Mouse (Mus musculus): ENCODE results near the gene Acp7. TPM values are rescaled to one million over a fixed set of nuclear protein-coding genes. Genes with fewer than 3 reads are reported as not detected.
"Not testable (repeated sequence)": the region's sequence is repeated elsewhere in the genome, so short reads cannot be mapped to it uniquely, and the experiment has no call there.

Gene Acp7
- polyA plus RNA-seq (2015; fragmentation: Nextera tagmentation; extraction: Ambion mirVana) = 1.3 and 1.9 TPM in 2 replicates

DNA sequence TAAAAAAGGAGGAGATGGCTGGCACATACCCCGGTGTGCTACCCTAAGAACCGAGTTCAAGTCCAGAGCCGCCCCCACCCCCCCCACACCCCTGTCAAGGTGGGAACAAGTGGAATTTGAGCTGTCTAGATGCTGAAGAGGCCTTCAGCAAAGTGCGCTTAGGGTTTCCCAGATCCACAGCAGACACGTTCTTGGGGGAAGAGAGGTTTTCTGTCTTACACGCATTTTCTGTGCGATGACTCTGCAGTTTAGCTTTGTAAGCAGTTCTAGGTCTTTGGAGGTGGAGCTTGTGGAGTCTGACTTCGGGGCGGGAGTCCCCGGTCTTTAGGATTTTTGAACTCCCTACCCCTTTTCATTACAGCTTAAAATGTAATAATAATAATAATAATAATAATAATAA lies at the start of gene Acp7:
Gene Acp7, minus strand, starts transcription at position 260 of the 400 bp plus-strand sequence.
- Histone ChIP-seq H3K27me3 (peaks cover 32% of the 10 kb centered on the region), H3K9me3 (replicated peaks) (no peaks in the 10 kb centered on the region), H3K36me3 (no peaks in the 10 kb centered on the region), H3K4me2 (replicated peaks) (peak within 1 kb of the TSS; percentile 36), H3K4me3 (replicated peaks) (peak within 1 kb of the TSS; percentile 20), H3K27ac (replicated peaks) (no peak within 1 kb of the TSS), H3K4me1 (peaks cover 12% of the 10 kb centered on the region), H3K9ac (no peak within 1 kb of the TSS)
- no peak for ATAC-seq (ENCODE audit: insufficient number of reproducible peaks, low FRiP score, low TSS enrichment, low read depth)
- WGBS = 23% methylated on average over 10 of the region's 10 CpGs

DNA sequence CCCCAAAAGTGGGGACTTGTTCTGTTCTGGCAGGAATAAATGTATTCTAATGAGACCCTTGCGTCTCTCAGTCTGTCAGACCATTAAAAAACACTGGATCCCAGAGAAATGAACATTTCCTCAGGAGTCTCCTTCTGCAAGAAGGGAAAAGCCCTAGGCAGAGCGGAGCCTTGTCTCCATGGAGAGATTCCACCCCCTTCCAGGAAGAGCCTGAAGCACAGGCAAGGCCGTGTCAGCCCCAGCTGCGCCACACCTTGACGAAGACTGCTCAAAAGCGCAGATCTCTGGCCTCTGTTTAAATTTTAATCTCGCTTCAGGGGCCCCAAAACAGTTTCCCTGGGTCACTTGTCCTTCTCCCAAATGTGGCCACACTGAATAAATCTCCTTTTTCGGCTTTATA lies 46.5 kb upstream of the Acp7 start:
- WGBS = 86% methylated on average over 8 of the region's 8 CpGs
- ATAC-seq (ENCODE audit: insufficient number of reproducible peaks, low FRiP score, low TSS enrichment, low read depth) = no peak

GRCm38 (mm10) chr7:28676811-28677541 lies 45.8 kb upstream of the Acp7 start:
- H3K4me1 ChIP-seq = no peaks in the 10 kb centered on the region
- no peak overlapping the region for H3K4me2 ChIP-seq (replicated peaks)
- H3K27ac ChIP-seq (replicated peaks) = no peak overlapping the region
- H3K36me3 ChIP-seq = no peaks in the 10 kb centered on the region
- H3K9me3 ChIP-seq (replicated peaks) = no peaks in the 10 kb centered on the region
- no peak overlapping the region for H3K9ac ChIP-seq
- no peak overlapping the region for H3K4me3 ChIP-seq (replicated peaks)
- no peaks in the 10 kb centered on the region for H3K27me3 ChIP-seq
- WGBS = 72% methylated on average over 13 of the region's 13 CpGs
- no peak for ATAC-seq (ENCODE audit: insufficient number of reproducible peaks, low FRiP score, low TSS enrichment, low read depth)

More for the DNA sequence above, 46.5 kb upstream of the Acp7 start:
- H3K27ac ChIP-seq (replicated peaks) = no peak overlapping the region
- no peak overlapping the region for H3K4me3 ChIP-seq (replicated peaks)
- no peaks in the 10 kb centered on the region for H3K36me3 ChIP-seq
- no peaks in the 10 kb centered on the region for H3K4me1 ChIP-seq
- no peak overlapping the region for H3K4me2 ChIP-seq (replicated peaks)
- H3K9ac ChIP-seq = no peak overlapping the region
- H3K27me3 ChIP-seq = no peaks in the 10 kb centered on the region
- no peaks in the 10 kb centered on the region for H3K9me3 ChIP-seq (replicated peaks)

GRCm38 (mm10) chr7:28675746-28676145 lies 44.6 kb upstream of the Acp7 start:
- WGBS = 42% methylated on average over 11 of the region's 11 CpGs
- Histone ChIP-seq H3K4me2 (replicated peaks) (no peak overlapping the region), H3K4me1 (no peaks in the 10 kb centered on the region), H3K9ac (no peak overlapping the region), H3K9me3 (replicated peaks) (no peaks in the 10 kb centered on the region), H3K27ac (replicated peaks) (no peak overlapping the region), H3K36me3 (no peaks in the 10 kb centered on the region), H3K27me3 (no peaks in the 10 kb centered on the region), H3K4me3 (replicated peaks) (no peak overlapping the region)
- ATAC-seq (ENCODE audit: insufficient number of reproducible peaks, low FRiP score, low TSS enrichment, low read depth) = no peak

DNA sequence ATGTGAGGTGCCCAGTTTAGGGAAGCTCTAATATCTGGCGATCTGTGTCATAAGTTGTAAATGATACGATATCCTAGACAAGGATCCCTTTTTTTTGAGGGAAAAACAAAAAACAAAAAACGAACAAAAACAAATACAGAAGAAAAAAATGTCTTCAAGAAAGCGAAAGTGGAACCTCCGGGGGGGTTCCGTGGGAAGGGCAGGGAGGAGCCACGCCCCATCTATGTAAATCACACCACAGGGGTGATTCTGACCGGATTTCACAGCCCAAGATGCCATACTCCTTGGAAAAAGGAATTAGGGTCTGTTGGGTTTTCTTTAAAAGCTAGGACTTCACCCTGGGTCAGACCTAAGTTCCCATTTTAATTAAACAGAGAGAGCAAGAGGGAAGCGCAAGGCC lies 43.9 kb upstream of the Acp7 start:
- no peaks in the 10 kb centered on the region for H3K27me3 ChIP-seq
- 75% methylated on average over 9 of the region's 9 CpGs for WGBS
- ATAC-seq (ENCODE audit: insufficient number of reproducible peaks, low FRiP score, low TSS enrichment, low read depth) = no peak
- no peaks in the 10 kb centered on the region for H3K9me3 ChIP-seq (replicated peaks)
- H3K4me3 ChIP-seq (replicated peaks) = no peak overlapping the region
- H3K27ac ChIP-seq (replicated peaks) = no peak overlapping the region
- H3K4me1 ChIP-seq = no peaks in the 10 kb centered on the region
- no peak overlapping the region for H3K4me2 ChIP-seq (replicated peaks)
- no peaks in the 10 kb centered on the region for H3K36me3 ChIP-seq
- no peak overlapping the region for H3K9ac ChIP-seq

GRCm38 (mm10) chr7:28672786-28673185 lies 41.7 kb upstream of the Acp7 start:
- not testable (repeated sequence) for H3K4me1 ChIP-seq; H3K9ac ChIP-seq; H3K27ac ChIP-seq (replicated peaks); H3K36me3 ChIP-seq; ATAC-seq (ENCODE audit: insufficient number of reproducible peaks, low FRiP score, low TSS enrichment, low read depth); H3K4me2 ChIP-seq (replicated peaks); H3K27me3 ChIP-seq; H3K9me3 ChIP-seq (replicated peaks); H3K4me3 ChIP-seq (replicated peaks)
- 77% methylated on average over 5 of the region's 5 CpGs for WGBS

- H3K36me3 ChIP-seq = no peaks in the 10 kb centered on the region
- 85% methylated on average over 5 of the region's 5 CpGs for WGBS
- no peaks in the 10 kb centered on the region for H3K9me3 ChIP-seq (replicated peaks)
These were observed 41.1 kb upstream of the Acp7 start for GRCm38 (mm10) chr7:28672276-28672675.

GRCm38 (mm10) chr7:28671172-28671571 lies 40.0 kb upstream of the Acp7 start:
- Histone ChIP-seq H3K4me3 (replicated peaks) (no peak overlapping the region), H3K36me3 (no peaks in the 10 kb centered on the region), H3K4me1 (peaks cover 2% of the 10 kb centered on the region), H3K4me2 (replicated peaks) (no peak overlapping the region), H3K27ac (replicated peaks) (no peak overlapping the region), H3K9ac (no peak overlapping the region), H3K9me3 (replicated peaks) (no peaks in the 10 kb centered on the region), H3K27me3 (no peaks in the 10 kb centered on the region)
- 26% methylated on average over 4 of the region's 4 CpGs for WGBS
- no peak for ATAC-seq (ENCODE audit: insufficient number of reproducible peaks, low FRiP score, low TSS enrichment, low read depth)

More at GRCm38 (mm10) chr7:28672276-28672675, 41.1 kb upstream of the Acp7 start:
- H3K4me2 ChIP-seq (replicated peaks) = no peak overlapping the region
- H3K27me3 ChIP-seq = no peaks in the 10 kb centered on the region
- H3K9ac ChIP-seq = no peak overlapping the region
- no peak overlapping the region for H3K27ac ChIP-seq (replicated peaks)
- no peaks in the 10 kb centered on the region for H3K4me1 ChIP-seq
- ATAC-seq (ENCODE audit: insufficient number of reproducible peaks, low FRiP score, low TSS enrichment, low read depth) = no peak
- no peak overlapping the region for H3K4me3 ChIP-seq (replicated peaks)

DNA sequence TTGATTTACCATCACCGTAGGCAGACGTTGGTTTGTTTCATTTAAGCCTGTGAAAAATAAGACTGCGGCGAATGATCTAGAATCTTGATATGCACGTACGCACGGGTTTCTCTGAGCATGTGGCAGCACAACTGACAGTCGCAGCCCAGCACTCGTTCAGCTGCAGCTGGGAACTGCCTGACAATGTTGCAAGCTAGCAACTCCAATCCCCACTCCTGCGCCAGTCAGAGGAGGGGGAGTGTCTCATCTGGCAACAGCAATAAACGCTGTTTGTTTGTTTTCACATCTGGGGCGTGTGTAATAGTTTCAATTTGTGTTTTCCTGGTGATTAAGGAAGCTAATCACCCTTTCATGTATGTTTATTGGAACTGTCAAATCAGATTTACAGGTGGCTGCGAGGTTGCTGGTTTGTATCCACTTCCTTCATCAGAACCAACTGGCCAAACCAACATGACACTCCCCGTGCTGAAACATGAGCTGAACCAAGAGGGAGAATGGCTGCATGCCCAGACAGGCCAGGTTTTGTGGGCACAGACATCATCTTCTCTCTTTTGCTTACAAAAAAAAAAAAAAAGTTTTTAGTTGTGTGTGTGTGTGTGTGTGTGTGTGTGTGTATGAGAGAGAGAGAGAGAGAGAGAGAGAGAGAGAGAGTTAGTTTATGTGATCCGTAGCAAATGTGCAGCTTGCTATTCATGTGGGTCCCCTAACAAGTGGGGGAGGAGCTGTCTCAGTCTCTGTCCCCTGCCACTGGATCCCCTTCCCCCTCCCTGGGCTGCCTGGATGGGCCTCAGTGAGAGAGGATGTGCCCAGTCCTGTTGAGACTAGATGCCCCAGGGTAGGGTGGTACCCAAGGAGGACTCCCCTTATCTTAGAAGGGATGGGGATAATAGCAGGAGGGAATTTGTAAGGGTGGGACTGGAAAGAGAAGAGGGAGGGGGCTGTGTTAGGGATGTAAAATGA lies 34.8 kb upstream of the Acp7 start:
- peak overlapping the region; percentile 28 for H3K4me3 ChIP-seq (replicated peaks)
- peak overlapping the region; percentile 51 for H3K4me2 ChIP-seq (replicated peaks)
- no peak overlapping the region for H3K9ac ChIP-seq
- 9% methylated on average over 15 of the region's 15 CpGs for WGBS
- peak overlapping the region; percentile 75 for H3K27ac ChIP-seq (replicated peaks)
- H3K4me1 ChIP-seq = peaks cover 16% of the 10 kb centered on the region
- ATAC-seq (ENCODE audit: insufficient number of reproducible peaks, low FRiP score, low TSS enrichment, low read depth) = peak; percentile 84
- no peaks in the 10 kb centered on the region for H3K9me3 ChIP-seq (replicated peaks)
- no peaks in the 10 kb centered on the region for H3K27me3 ChIP-seq
- no peaks in the 10 kb centered on the region for H3K36me3 ChIP-seq

GRCm38 (mm10) chr7:28656430-28656829 lies 25.3 kb upstream of the Acp7 start:
- H3K36me3 ChIP-seq = no peaks in the 10 kb centered on the region
- ATAC-seq (ENCODE audit: insufficient number of reproducible peaks, low FRiP score, low TSS enrichment, low read depth) = no peak
- H3K27me3 ChIP-seq = no peaks in the 10 kb centered on the region
- H3K4me1 ChIP-seq = no peaks in the 10 kb centered on the region
- H3K4me2 ChIP-seq (replicated peaks) = no peak overlapping the region
- H3K9me3 ChIP-seq (replicated peaks) = no peaks in the 10 kb centered on the region
- no peak overlapping the region for H3K27ac ChIP-seq (replicated peaks)
- H3K4me3 ChIP-seq (replicated peaks) = no peak overlapping the region
- WGBS = 75% methylated on average over 4 of the region's 4 CpGs
- no peak overlapping the region for H3K9ac ChIP-seq

- no peak for ATAC-seq (ENCODE audit: insufficient number of reproducible peaks, low FRiP score, low TSS enrichment, low read depth)
- Histone ChIP-seq H3K4me2 (replicated peaks) (no peak overlapping the region), H3K9me3 (replicated peaks) (no peaks in the 10 kb centered on the region), H3K27me3 (no peaks in the 10 kb centered on the region), H3K4me1 (no peaks in the 10 kb centered on the region), H3K27ac (replicated peaks) (no peak overlapping the region), H3K9ac (no peak overlapping the region), H3K4me3 (replicated peaks) (no peak overlapping the region), H3K36me3 (no peaks in the 10 kb centered on the region)
- 86% methylated on average over 2 of the region's 2 CpGs for WGBS
These were observed 20.0 kb upstream of the Acp7 start for GRCm38 (mm10) chr7:28651157-28651556.

Data from embryonic facial prominence, embryonic 15.5 days (tissue).